Mouse (Mus musculus): ENCODE data around the gene Scube3. TPM values are rescaled to one million over a fixed set of nuclear protein-coding genes. Genes with fewer than 3 reads are reported as not detected.
A peak's percentile ranks its signal among the peaks of the same experiment; 100 is the strongest.

The Scube3 gene
- polyA plus RNA-seq, 1 experiment from 2014 or later = 18.6 TPM

DNA sequence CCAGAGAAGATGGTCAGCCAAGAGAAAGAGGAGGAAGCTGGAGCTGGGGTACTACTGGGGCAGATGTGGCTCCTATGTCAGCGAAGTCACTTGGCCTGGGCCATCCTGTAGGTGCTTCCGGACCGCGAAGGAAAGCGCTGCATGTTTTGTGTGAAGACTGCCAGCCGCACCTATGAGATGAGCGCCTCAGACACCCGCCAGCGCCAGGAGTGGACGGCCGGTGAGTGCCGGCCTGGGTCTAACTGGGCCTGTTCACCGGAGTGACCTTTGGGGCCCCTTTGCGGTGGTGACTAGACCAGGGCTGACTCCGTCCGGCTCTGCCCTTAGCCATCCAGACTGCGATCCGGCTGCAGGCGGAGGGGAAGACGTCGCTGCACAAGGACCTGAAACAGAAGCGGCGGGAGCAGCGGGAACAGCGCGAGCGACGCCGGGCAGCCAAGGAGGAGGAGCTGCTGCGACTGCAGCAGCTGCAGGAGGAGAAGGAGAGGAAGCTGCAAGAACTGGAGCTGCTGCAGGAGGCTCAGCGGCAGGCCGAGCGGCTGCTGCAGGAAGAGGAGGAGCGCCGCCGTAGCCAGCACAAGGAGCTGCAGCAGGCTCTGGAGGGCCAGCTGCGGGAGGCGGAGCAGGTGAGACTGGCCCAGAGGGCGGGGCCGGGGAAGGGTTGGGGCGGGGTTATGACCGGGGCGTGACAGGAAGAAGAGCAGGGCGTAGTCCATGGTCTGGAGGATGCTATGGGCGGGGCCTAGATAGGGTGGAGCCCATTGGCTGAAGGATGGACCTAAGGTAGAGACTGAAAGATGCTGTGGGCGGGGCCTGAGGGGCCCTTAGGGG is 81.8 kb downstream of the Scube3 start:
- Histone ChIP-seq H3K36me3 (ENCODE audit: insufficient read depth, low read length) (no peaks in the 10 kb centered on the region), H3K4me3 (ENCODE audit: low read length) (peak overlapping the region; percentile 55), H3K9ac (replicated peaks; ENCODE audit: low read length) (peak overlapping the region; percentile 76), H3K27me3 (ENCODE audit: insufficient read depth, low read length) (no peaks in the 10 kb centered on the region), H3K27ac (ENCODE audit: low read length) (peak overlapping the region; percentile 73), H3K4me1 (ENCODE audit: insufficient read depth, low read length) (peaks cover 14% of the 10 kb centered on the region), H3K9me3 (ENCODE audit: low read length) (no peaks in the 10 kb centered on the region), H3K4me2 (replicated peaks; ENCODE audit: low read depth, low read length) (peak overlapping the region; percentile 92)
- 1% methylated on average over 46 of the region's 46 CpGs for whole genome bisulfite sequencing
- ATAC-seq (ENCODE audit: low FRiP score, low TSS enrichment) = peak; percentile 92

Other genes starting within 250 kb of the Scube3 start
- gene Anks1, start 232.8 kb upstream of the Scube3 start, polyA plus RNA-seq (2015; fragmentation: Nextera tagmentation; extraction: Ambion mirVana) = 14.5 and 15.0 TPM in 2 replicates
- 59.9 and 72.7 TPM in 2 replicates for gene Taf11, start 232.3 kb upstream of the Scube3 start, polyA plus RNA-seq (2015; fragmentation: Nextera tagmentation; extraction: Ambion mirVana)
- 6.4 and 7.6 TPM in 2 replicates for gene Tcp11, start 61.5 kb upstream of the Scube3 start, polyA plus RNA-seq (2015; fragmentation: Nextera tagmentation; extraction: Ambion mirVana)
- 38.2 and 40.4 TPM in 2 replicates for gene Zfp523, start 35.0 kb downstream of the Scube3 start, polyA plus RNA-seq (2015; fragmentation: Nextera tagmentation; extraction: Ambion mirVana)
- 7.2 and 7.4 TPM in 2 replicates for gene Def6, start 65.6 kb downstream of the Scube3 start, polyA plus RNA-seq (2015; fragmentation: Nextera tagmentation; extraction: Ambion mirVana)
- 2.1 and 2.2 TPM in 2 replicates for gene Ppard, start 90.6 kb downstream of the Scube3 start, polyA plus RNA-seq (2015; fragmentation: Nextera tagmentation; extraction: Ambion mirVana)
- gene Fance, start 171.4 kb downstream of the Scube3 start, polyA plus RNA-seq (2015; fragmentation: Nextera tagmentation; extraction: Ambion mirVana) = 32.3 and 34.0 TPM in 2 replicates
- gene Rpl10a, start 186.3 kb downstream of the Scube3 start, polyA plus RNA-seq (2015; fragmentation: Nextera tagmentation; extraction: Ambion mirVana) = 543 and 653 TPM in 2 replicates
- 10.7 and 11.5 TPM in 2 replicates for gene Tead3, start 208.7 kb downstream of the Scube3 start, polyA plus RNA-seq (2015; fragmentation: Nextera tagmentation; extraction: Ambion mirVana)
- gene Tulp1, start 223.1 kb downstream of the Scube3 start, polyA plus RNA-seq (2015; fragmentation: Nextera tagmentation; extraction: Ambion mirVana) = 6.4 and 8.7 TPM in 2 replicates

All from kidney, embryonic 16.5 days (tissue).